Mouse (Mus musculus) liver, embryonic 15.5 days (tissue): ENCODE data around the gene Tnni3. TPM values are rescaled to one million over a fixed set of nuclear protein-coding genes. Genes with fewer than 3 reads are reported as not detected.
A peak's percentile ranks its signal among the peaks of the same experiment; 100 is the strongest.
"Not testable (repeated sequence)": the region's sequence is repeated elsewhere in the genome, so short reads cannot be mapped to it uniquely, and the experiment has no call there.

Experiments used
- ATAC-seq: fragments of 200-750 bp; cut with Nextera tagmentation; 2 replicates; pipeline ENCODE4 v1.8.0; 2017; ENCODE audit warnings: moderate number of reproducible peaks, mild to moderate bottlenecking, moderate library complexity; ENCODE audit not compliant: insufficient read depth
- H3K27ac ChIP-seq: fragments of 300-500 bp; sonication (generic); replicated peaks from 2 replicates; pipeline ENCODE4 v1.5.1; 2015; ENCODE audit warnings: mild to moderate bottlenecking, inconsistent platforms
- H3K27me3 ChIP-seq: fragments of 300-500 bp; sonication (generic); 2 replicates; pipeline ENCODE4 v1.6.1; 2015; ENCODE audit warnings: mild to moderate bottlenecking, inconsistent platforms
- H3K36me3 ChIP-seq: fragments of 300-500 bp; sonication (generic); replicated peaks from 2 replicates; pipeline ENCODE4 v1.6.1; 2015; ENCODE audit warnings: moderate library complexity, mild to moderate bottlenecking, inconsistent platforms
- H3K4me1 ChIP-seq: fragments of 300-500 bp; sonication (generic); replicated peaks from 2 replicates; pipeline ENCODE4 v1.6.1; 2015; ENCODE audit warnings: inconsistent platforms
- H3K4me2 ChIP-seq: fragments of 300-500 bp; sonication (generic); 2 replicates; pipeline ENCODE4 v1.6.1; 2015; ENCODE audit warnings: moderate library complexity, mild to moderate bottlenecking, inconsistent platforms
- H3K4me3 ChIP-seq: fragments of 300-500 bp; sonication (generic); replicated peaks from 2 replicates; pipeline ENCODE4 v1.5.1; 2015; ENCODE audit warnings: mild to moderate bottlenecking, inconsistent platforms
- H3K9ac ChIP-seq: fragments of 300-500 bp; sonication (generic); 2 replicates; pipeline ENCODE4 v1.6.1; 2015; ENCODE audit warnings: moderate library complexity, mild to moderate bottlenecking, inconsistent platforms
- H3K9me3 ChIP-seq: fragments of 300-500 bp; sonication (generic); replicated peaks from 2 replicates; pipeline ENCODE4 v1.6.1; 2016; ENCODE audit warnings: inconsistent platforms
- WGBS: fragments of 180-500 bp; shearing (Covaris S2); methylation state at CpG from one replicate; pipeline ENCODE4 v1.1.7; 2015; ENCODE audit warnings: mixed read lengths; ENCODE audit not compliant: insufficient replicate concordance; 5-methylcytosine and 5-hydroxymethylcytosine counted together
- polyA plus RNA-seq: library from polyadenylated mRNA; unstranded; fragments of >200 nt; fragmentation: Nextera tagmentation; extraction: Ambion mirVana; gene quantifications from 2 replicates; pipeline ENCODE4 v1.2.1, GENCODE M21; 2015

Gene Tnni3
- polyA plus RNA-seq, 1 experiment from 2014 or later = 1.3 TPM

DNA sequence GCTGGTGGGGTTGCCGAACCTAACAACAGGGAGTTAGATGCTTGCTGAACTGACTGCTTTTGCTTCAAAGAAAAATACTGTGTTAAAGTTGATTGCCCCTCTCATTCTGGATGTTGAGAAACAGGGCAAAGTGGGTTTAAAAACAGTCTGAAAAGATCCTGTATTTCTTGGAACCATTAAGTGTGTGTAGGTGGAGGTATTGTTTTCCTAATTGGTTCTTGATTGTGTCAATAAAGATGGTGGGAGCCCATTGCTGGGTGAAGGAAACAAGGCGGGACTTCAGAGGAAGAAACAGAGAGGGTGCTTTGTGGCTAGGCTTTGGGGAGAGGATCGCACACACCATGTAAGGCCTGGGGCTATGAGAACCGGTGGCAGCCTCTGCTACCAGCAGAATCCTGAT is 13.2 kb upstream of the Tnni3 start:
- Histone ChIP-seq H3K36me3 (no peaks in the 10 kb centered on the region), H3K9ac (no peak overlapping the region), H3K27me3 (peaks cover 22% of the 10 kb centered on the region), H3K4me1 (no peaks in the 10 kb centered on the region), H3K9me3 (no peaks in the 10 kb centered on the region), H3K27ac (no peak overlapping the region), H3K4me2 (no peak overlapping the region), H3K4me3 (no peak overlapping the region)
- 44% methylated on average over 4 of the region's 4 CpGs for WGBS
- ATAC-seq = no peak

DNA sequence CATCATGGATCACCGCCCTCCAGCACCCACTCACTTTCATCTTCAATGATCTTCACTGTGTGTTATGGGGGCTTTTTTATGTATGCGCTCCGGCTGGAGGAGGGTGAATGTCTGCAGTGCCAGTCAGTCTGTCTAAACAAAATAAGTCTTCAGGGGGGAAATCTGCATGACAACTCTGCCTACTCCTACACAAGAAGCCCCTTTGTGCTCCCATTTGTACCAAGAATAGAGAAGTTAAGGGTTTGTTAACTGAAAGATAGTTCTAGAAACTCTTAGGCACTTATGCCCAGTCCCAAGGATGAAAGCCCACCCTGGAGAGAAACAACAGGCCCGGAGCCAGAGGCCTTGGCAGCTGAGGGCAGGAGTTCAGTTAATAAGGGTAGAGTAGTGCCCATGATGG is 12.3 kb upstream of the Tnni3 start:
- no peaks in the 10 kb centered on the region for H3K4me1 ChIP-seq
- WGBS = 68% methylated on average over 4 of the region's 4 CpGs
- H3K27me3 ChIP-seq = peaks cover 29% of the 10 kb centered on the region
- no peak overlapping the region for H3K9ac ChIP-seq
- no peak overlapping the region for H3K4me3 ChIP-seq
- H3K36me3 ChIP-seq = no peaks in the 10 kb centered on the region
- H3K4me2 ChIP-seq = no peak overlapping the region
- no peaks in the 10 kb centered on the region for H3K9me3 ChIP-seq
- no peak for ATAC-seq
- no peak overlapping the region for H3K27ac ChIP-seq

DNA sequence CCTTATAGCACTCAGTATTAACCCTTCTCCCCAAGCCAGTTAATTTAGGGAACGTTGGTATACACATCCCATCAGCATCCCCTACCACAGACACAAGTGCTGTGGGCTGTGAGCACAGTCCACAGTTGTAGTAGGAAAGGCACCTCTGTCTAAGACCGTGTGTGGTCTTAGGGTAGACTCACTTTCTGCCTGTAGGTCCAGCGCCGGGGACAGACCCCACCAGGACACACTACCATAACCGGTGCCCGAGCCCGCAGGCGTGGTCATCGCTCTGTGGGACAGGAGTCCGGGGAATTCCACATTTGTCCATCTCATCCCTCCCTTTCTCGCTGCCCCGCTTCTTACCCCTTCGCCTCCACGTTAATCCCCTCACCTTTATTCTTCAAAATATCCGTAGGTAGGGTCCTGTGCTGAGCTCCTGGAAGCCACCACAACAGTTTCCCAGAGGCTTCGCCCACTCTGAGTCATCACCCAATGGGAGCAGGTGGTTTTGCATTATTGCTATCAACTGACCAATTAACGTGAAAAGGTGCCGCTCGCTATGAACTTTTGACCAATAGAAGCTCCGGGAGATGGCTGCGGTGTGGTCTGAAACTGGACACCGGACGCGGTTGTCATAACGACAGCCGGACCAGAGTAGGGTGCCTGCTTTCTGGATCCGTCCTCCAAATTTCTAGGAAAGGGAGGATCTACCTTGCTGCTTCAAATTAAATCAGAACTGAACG is 8.1 kb upstream of the Tnni3 start, which contains the start of gene Dnaaf3:
Dnaaf3 (minus strand) TSS at position 449 of the 725 bp plus-strand sequence.
- Histone ChIP-seq H3K27me3 (peaks cover 40% of the 10 kb centered on the region), H3K27ac (no peak within 1 kb of the TSS), H3K9ac (no peak within 1 kb of the TSS), H3K9me3 (no peaks in the 10 kb centered on the region), H3K36me3 (no peaks in the 10 kb centered on the region), H3K4me1 (peaks cover 2% of the 10 kb centered on the region), H3K4me2 (peak within 1 kb of the TSS; percentile 51), H3K4me3 (peak within 1 kb of the TSS; percentile 18)
- ATAC-seq = peak; percentile 83
- 6% methylated on average over 28 of the region's 28 CpGs for WGBS

DNA sequence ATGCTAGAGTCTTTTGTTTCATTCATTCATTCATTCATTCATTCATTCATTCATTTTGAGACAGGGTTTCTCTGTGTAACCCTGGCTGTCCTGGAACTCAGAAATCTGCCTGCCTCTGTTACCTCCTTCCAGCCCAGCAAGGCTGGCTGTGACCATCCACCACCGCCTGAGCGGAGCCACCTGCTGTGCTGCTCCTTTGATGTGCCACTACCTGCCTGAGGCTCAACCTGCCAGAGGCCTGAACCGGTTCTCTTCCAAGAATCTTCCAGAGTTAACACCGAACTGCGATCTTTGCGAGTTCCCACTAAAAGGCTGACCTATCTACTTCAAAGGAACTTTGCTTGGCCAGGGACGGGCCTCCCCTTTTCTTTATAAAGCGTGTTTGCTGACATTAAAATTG is 6.1 kb upstream of the Tnni3 start:
- H3K9ac ChIP-seq, H3K27ac ChIP-seq, H3K4me2 ChIP-seq, H3K4me3 ChIP-seq, H3K9me3 ChIP-seq, ATAC-seq, H3K36me3 ChIP-seq: not testable (repeated sequence)
- Histone ChIP-seq H3K27me3 (peaks cover 39% of the 10 kb centered on the region), H3K4me1 (peaks cover 16% of the 10 kb centered on the region)
- WGBS = 51% methylated on average over 8 of the region's 8 CpGs

DNA sequence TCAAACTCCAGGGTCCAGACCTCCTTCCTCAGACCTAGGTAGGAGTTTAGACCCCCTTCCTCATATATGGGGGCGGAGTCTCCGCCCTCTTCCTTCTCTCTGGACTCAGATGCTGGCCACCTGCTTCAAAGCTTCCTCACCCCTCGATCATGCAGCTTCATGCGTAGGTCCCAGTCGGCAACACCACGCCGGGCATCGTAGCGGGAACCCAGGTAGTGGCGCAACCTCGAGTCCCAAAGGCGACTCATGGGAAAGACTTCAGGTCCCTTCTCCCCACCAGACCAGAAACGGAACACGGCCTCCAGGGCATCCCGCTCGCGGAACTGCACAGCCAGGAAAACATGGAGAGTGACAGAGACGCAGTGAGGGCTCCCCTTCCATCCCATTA is 3.3 kb upstream of the Tnni3 start:
- H3K4me3 ChIP-seq = no peak overlapping the region
- 0 out of 2 replicates have a peak, but pooled peaks have one; percentile 2 for ATAC-seq
- peaks cover 16% of the 10 kb centered on the region for H3K4me1 ChIP-seq
- H3K9ac ChIP-seq = no peak overlapping the region
- peak overlapping the region; percentile 63 for H3K4me2 ChIP-seq
- H3K27me3 ChIP-seq = peaks cover 28% of the 10 kb centered on the region
- WGBS = 61% methylated on average over 18 of the region's 18 CpGs
- no peaks in the 10 kb centered on the region for H3K9me3 ChIP-seq
- no peaks in the 10 kb centered on the region for H3K36me3 ChIP-seq
- H3K27ac ChIP-seq = no peak overlapping the region

DNA sequence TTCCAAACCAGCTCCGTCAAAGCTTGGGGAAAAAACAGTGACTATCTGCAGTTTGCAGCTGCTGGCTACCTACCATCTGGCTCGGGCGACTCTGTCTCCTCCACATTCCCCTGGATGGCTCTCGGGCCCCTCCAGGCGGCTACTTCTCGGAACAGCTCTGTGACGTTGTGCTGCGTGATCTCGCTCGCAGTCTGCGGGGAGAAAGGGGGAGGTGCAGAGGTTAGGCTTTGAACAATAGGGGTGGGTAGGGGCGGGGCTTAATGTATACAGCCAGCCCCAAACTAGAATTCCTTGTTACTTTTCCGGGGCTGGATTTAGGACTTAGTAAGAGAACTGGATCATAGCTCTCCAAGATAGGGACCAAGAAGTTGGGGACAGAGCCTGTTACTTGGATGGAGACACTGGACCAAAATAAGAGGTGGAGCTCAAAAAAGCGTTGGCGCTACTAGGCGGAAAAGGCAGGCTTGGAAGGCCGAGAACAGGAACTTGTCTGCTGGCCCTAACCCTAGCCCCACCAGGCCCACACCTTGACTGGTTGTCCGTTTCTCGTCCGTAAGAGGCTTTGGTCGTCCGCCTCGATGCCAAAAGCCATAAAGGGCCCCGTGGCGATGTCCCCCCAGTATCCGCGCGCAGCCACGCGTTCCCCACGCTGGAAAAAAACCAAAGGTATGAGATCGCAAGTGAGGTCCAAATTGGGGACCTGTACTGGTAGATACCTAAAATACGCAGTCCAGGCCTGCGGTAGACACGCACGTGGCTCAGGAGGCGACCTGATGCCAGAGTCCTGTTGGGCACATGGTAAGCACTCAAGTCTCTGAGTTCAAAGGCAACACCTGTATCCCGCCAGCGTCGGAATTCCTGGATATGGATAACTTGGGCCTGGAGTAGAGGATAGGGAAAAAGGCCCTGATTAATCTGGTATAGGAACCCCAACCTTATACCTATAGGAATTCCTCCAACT is 2.6 kb upstream of the Tnni3 start:
- Histone ChIP-seq H3K4me2 (peak overlapping the region; percentile 63), H3K27ac (no peak overlapping the region), H3K4me3 (peak overlapping the region; percentile 36), H3K9me3 (no peaks in the 10 kb centered on the region), H3K27me3 (peaks cover 25% of the 10 kb centered on the region), H3K36me3 (no peaks in the 10 kb centered on the region), H3K4me1 (peaks cover 18% of the 10 kb centered on the region), H3K9ac (peak overlapping the region; percentile 27; the same call in 1 of the 2 replicates)
- ATAC-seq = peak; percentile 83
- WGBS = 20% methylated on average over 40 of the region's 40 CpGs

DNA sequence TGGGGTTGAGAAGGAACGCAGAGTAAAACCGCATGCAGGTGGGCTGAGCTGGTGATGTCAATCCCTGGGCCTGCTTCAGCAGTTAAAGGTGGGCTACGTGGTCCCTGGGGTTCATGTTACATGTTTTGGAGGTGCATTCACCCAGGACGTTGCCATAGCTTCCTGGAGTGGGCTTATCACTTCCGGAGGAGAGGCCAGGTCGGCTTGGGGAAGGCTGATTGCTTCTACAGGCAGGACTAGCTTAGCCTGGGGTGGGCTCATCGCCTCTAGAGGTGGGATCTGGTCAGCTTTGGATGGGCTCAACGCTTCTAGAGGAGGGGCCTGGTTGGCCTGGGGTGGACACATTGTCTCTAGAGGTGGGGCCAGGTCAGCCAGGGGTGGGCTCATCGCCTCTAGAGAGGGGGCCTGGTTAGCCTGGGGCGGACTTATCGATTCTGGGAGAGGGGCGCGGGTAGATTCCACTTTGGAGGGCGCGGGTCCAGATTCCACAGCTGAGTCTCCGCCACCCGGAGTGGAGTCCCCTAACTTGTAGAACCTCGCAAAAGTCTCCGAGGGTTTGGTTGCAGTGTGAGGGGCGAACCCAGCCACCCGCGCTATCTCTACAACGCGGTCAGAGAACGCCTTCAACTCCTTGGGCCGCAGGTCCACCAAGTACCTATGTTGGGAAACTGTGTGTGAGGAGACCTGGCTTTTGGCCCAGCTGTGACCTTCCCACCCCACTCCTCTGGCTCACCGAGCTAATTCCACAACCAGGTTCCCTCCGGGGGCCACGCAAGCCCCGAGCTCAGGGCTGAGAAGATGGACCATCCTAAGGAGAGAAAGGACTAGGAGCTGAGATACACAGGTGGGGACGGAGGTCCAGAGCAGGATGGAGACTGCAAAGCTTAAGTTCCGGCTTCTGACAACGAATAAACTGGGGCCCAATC is 561 bp downstream of the Tnni3 start:
- no peak overlapping the region for H3K4me2 ChIP-seq
- WGBS = 73% methylated on average over 33 of the region's 33 CpGs

DNA sequence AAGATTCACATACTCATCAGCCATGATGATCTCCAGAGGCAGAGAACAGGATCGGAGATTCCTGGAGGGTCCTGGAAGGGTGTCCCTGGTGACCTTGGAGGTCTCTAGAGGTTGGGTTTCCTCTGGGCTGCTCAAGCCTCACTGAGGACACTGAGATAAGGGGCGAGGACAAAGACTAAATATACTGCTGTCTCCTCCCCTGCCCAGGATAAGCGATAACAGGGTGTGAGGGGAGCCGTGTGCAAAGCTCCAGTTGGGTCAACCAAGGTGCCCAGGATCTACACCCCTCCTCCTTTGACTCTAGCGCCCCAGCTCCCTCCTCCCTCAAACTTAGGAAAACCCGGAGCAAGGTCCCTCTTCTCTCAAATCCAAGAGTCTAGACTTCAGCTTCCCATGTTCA is 1.7 kb downstream of the Tnni3 start:
- H3K4me1 ChIP-seq = peaks cover 32% of the 10 kb centered on the region
- no peak overlapping the region for H3K27ac ChIP-seq
- H3K9me3 ChIP-seq = no peaks in the 10 kb centered on the region
- H3K36me3 ChIP-seq = no peaks in the 10 kb centered on the region
- H3K9ac ChIP-seq = no peak overlapping the region
- H3K27me3 ChIP-seq = peaks cover 26% of the 10 kb centered on the region
- no peak for ATAC-seq
- 44% methylated on average over 6 of the region's 6 CpGs for WGBS
- H3K4me3 ChIP-seq = no peak overlapping the region
- H3K4me2 ChIP-seq = no peak overlapping the region

More for the DNA sequence above, 561 bp downstream of the Tnni3 start:
- ATAC-seq = no peak
- Histone ChIP-seq H3K27me3 (peaks cover 31% of the 10 kb centered on the region), H3K4me1 (peaks cover 29% of the 10 kb centered on the region), H3K36me3 (no peaks in the 10 kb centered on the region), H3K4me3 (no peak overlapping the region), H3K27ac (no peak overlapping the region), H3K9ac (no peak overlapping the region), H3K9me3 (no peaks in the 10 kb centered on the region)

DNA sequence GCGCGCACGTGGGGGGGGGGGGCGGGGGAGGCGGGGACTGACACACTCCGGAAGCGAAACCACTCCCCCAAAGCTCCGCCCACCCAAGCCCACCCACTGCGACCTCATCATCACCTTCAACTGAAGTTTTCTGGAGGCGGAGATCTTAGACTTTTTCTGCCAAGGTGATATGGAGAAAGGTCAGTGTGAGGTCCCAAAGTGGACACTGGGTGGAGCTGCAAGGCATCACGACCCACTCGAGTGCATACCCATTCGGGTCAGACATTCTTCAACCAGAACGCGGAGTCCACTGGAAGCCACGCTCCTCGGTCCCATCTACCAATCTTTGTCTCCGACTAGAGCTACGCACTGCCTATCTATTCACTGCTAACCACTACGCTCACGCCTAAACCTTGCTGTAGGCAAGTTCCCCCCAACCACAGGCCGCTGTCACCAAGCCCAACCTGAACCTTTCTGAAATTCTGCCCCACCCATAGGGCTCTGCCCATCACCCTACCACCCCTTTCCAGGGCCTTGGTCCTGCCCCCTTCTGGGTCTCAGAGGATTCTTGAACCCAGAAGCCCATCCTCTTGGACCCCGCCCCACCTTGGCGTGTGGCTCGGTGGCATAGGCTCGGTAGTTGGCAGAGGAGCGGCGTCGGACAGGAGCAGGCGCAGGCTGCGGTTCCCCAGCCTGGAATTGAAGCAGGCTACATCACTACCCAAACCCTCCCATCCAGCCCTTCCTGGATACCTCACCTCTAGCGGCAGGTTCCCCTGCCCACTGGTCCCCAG is 2.6 kb downstream of the Tnni3 start:
- H3K4me2 ChIP-seq = peak overlapping the region; percentile 23
- peaks cover 23% of the 10 kb centered on the region for H3K27me3 ChIP-seq
- no peak overlapping the region for H3K4me3 ChIP-seq
- H3K4me1 ChIP-seq = peaks cover 24% of the 10 kb centered on the region
- H3K9ac ChIP-seq = no peak overlapping the region
- H3K27ac ChIP-seq = no peak overlapping the region
- WGBS = 25% methylated on average over 32 of the region's 32 CpGs
- no peak for ATAC-seq
- no peaks in the 10 kb centered on the region for H3K36me3 ChIP-seq
- no peaks in the 10 kb centered on the region for H3K9me3 ChIP-seq

DNA sequence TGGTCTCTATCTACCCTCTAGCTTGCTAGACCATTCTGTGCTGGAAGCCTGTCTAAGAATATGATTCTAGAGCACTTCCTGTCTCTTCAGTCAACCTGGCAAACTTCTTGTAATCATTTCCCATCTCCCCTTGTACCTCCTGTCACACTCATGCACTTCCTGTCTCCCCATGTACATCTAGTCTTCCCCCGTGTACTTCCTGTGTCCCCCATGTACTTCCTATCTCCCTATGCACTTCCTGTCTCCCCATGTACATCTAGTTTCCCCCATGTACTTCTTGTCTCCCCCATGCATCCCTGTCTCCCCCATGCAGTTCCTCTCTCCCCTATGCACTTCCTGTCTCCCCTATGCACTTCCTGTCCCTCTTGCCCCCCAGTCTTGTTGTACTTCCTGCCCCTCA is 5.5 kb downstream of the Tnni3 start:
- Histone ChIP-seq H3K27ac (no peak overlapping the region), H3K27me3 (peaks cover 23% of the 10 kb centered on the region), H3K36me3 (no peaks in the 10 kb centered on the region), H3K4me2 (no peak overlapping the region), H3K9ac (no peak overlapping the region), H3K9me3 (no peaks in the 10 kb centered on the region), H3K4me1 (peaks cover 17% of the 10 kb centered on the region; the same call in 1 of the 2 replicates), H3K4me3 (no peak overlapping the region)
- no peak for ATAC-seq
- 29% methylated on average over 1 of the region's 1 CpGs for WGBS
